8 mouse cellular contexts compared by ENCODE assay signal in genomic region chr17:29199151-29199800, GRCm38 (mm10). TPM values are rescaled to one million over a fixed set of nuclear protein-coding genes. Genes with fewer than 3 reads are reported as not detected.
DNase-seq lines count a peak whose midpoint lies in the region; ATAC-seq and TF ChIP-seq lines count a peak whose summit lies in the region.

No protein-coding gene starts in this region.

- WGBS in forebrain, embryonic 12.5 days = 10% methylated on average over 9 of the region's 9 CpGs
- 23% methylated on average over 9 of the region's 9 CpGs for WGBS in limb, embryonic 10.5 days
- 21% methylated on average over 9 of the region's 9 CpGs for WGBS in lung, postnatal 0 days

- H3K36me3 ChIP-seq in forebrain, embryonic 12.5 days (replicated peaks) = no peaks in the 10 kb centered on the region
- H3K36me3 ChIP-seq in limb, embryonic 10.5 days = no peaks in the 10 kb centered on the region
- H3K36me3 ChIP-seq in lung, postnatal 0 days (ENCODE audit: insufficient read depth, low read length) = no peaks in the 10 kb centered on the region

- ATAC-seq in forebrain, embryonic 12.5 days (ENCODE audit: low FRiP score) = peak; percentile 46; the same call in 1 of the 2 replicates
- no peak for ATAC-seq in lung, postnatal 0 days

- peak overlapping the region; percentile 32; the same call in 1 of the 2 replicates for H3K27ac ChIP-seq in forebrain, embryonic 12.5 days
- peak overlapping the region; percentile 77 for H3K27ac ChIP-seq in limb, embryonic 10.5 days
- no peak overlapping the region for H3K27ac ChIP-seq in lung, postnatal 0 days (ENCODE audit: low read length)

- peaks cover 21% of the 10 kb centered on the region for H3K4me1 ChIP-seq in forebrain, embryonic 12.5 days
- H3K4me1 ChIP-seq in limb, embryonic 10.5 days = peaks cover 19% of the 10 kb centered on the region
- no peaks in the 10 kb centered on the region for H3K4me1 ChIP-seq in lung, postnatal 0 days (ENCODE audit: insufficient read depth, low read depth, low read length)

- no peak for TF ChIP-seq EP300 in lung, postnatal 0 days (IDR thresholded peaks at IDR 0.05)

- TF ChIP-seq CTCF in lung, postnatal 0 days (IDR thresholded peaks at IDR 0.05) = no peak

- peak; percentile 64 for DNase-seq in retina, postnatal 1 day
- DNase-seq in retina, embryonic 14.5 days (ENCODE audit: low spot score) = no peak
- DNase-seq in limb, embryonic 10.5 days (ENCODE audit: low spot score) = peak; percentile 66
- DNase-seq in thymus, postnatal 0 days (ENCODE audit: low spot score) = peak; percentile 33
- no peak for DNase-seq in liver
- DNase-seq in lung, postnatal 0 days (ENCODE audit: low spot score) = no peak
- DNase-seq in cerebellum, postnatal 14 days = no peak

- H3K9me3 ChIP-seq in forebrain, embryonic 12.5 days = no peaks in the 10 kb centered on the region
- H3K9me3 ChIP-seq in limb, embryonic 10.5 days (replicated peaks) = no peaks in the 10 kb centered on the region
- H3K9me3 ChIP-seq in lung, postnatal 0 days (ENCODE audit: low read length) = no peaks in the 10 kb centered on the region

- H3K9ac ChIP-seq in forebrain, embryonic 12.5 days = peak overlapping the region; percentile 21; the same call in 1 of the 2 replicates
- no peak overlapping the region for H3K9ac ChIP-seq in lung, postnatal 0 days (replicated peaks; ENCODE audit: low read depth)

- peak overlapping the region; percentile 22 for H3K4me2 ChIP-seq in forebrain, embryonic 12.5 days
- H3K4me2 ChIP-seq in lung, postnatal 0 days (replicated peaks; ENCODE audit: low read depth, low read length) = no peak overlapping the region

- H3K27me3 ChIP-seq in forebrain, embryonic 12.5 days = no peaks in the 10 kb centered on the region; the same call in 1 of the 2 replicates
- no peaks in the 10 kb centered on the region for H3K27me3 ChIP-seq in limb, embryonic 10.5 days (ENCODE audit: low read depth, poor library complexity, severe bottlenecking)
- no peaks in the 10 kb centered on the region for H3K27me3 ChIP-seq in lung, postnatal 0 days (replicated peaks; ENCODE audit: insufficient read depth, low read length)

- no peak overlapping the region for H3K4me3 ChIP-seq in forebrain, embryonic 12.5 days (replicated peaks)
- H3K4me3 ChIP-seq in limb, embryonic 10.5 days = no peak overlapping the region
- H3K4me3 ChIP-seq in lung, postnatal 0 days (ENCODE audit: low read depth, low read length) = no peak overlapping the region

RNA-seq across cellular contexts. Expression of gene Cpne5, which starts 38.7 kb away (rescaled TPM):
- 9.9 and 10.7 TPM in 2 replicates for polyA plus RNA-seq in forebrain, embryonic 12.5 days (2016; fragmentation: Nextera tagmentation; extraction: Ambion mirVana)
- 2.0 and 3.2 TPM in 2 replicates for polyA plus RNA-seq in limb, embryonic 10.5 days (2016; fragmentation: Nextera tagmentation; extraction: Ambion mirVana)
- 2.8 and 3.0 TPM in 2 replicates for polyA plus RNA-seq in thymus, postnatal 0 days (2015; fragmentation: Nextera tagmentation; extraction: Ambion mirVana)
- 0.57 and 0.63 TPM in 2 replicates for polyA plus RNA-seq in lung, postnatal 0 days (2015; fragmentation: Nextera tagmentation; extraction: Ambion mirVana)

Comparison
In these comparisons a context has a peak if more than half of its experiments do, and no peak if none do; other contexts are left out.
1. DNase-seq: peak in retina, postnatal 1 day (single experiment), limb, embryonic 10.5 days (single experiment) and thymus, postnatal 0 days (single experiment); none in retina, embryonic 14.5 days (single experiment), liver (single experiment), lung, postnatal 0 days (single experiment) and cerebellum, postnatal 14 days (0 of 2).